Mouse (Mus musculus) neural tube, embryonic 15.5 days (tissue): Measurements from ENCODE around the gene Dnajc21. TPM values are rescaled to one million over a fixed set of nuclear protein-coding genes. Genes with fewer than 3 reads are reported as not detected.
"Not testable (repeated sequence)": the region's sequence is repeated elsewhere in the genome, so short reads cannot be mapped to it uniquely, and the experiment has no call there.

Experiments used
- ATAC-seq: fragments of 200-750 bp; cut with Nextera tagmentation; 2 replicates; pipeline ENCODE4 v1.8.0; 2017; ENCODE audit warnings: mild to moderate bottlenecking, moderate TSS enrichment, moderate library complexity; ENCODE audit not compliant: low FRiP score
- H3K27ac ChIP-seq: fragments of 300-500 bp; sonication (generic); replicated peaks from 2 replicates; pipeline ENCODE4 v1.5.1; 2015; ENCODE audit warnings: mild to moderate bottlenecking, inconsistent platforms
- H3K27me3 ChIP-seq: fragments of 300-500 bp; sonication (generic); replicated peaks from 2 replicates; pipeline ENCODE4 v1.6.1; 2015; ENCODE audit warnings: inconsistent platforms
- H3K36me3 ChIP-seq: fragments of 300-500 bp; sonication (generic); 2 replicates; pipeline ENCODE4 v1.6.1; 2015; ENCODE audit warnings: inconsistent platforms
- H3K4me1 ChIP-seq: fragments of 300-500 bp; sonication (generic); 2 replicates; pipeline ENCODE4 v1.6.1; 2015; ENCODE audit warnings: inconsistent platforms
- H3K4me2 ChIP-seq: fragments of 300-500 bp; sonication (generic); 2 replicates; pipeline ENCODE4 v1.6.1; 2015; ENCODE audit warnings: inconsistent platforms, mild to moderate bottlenecking, moderate library complexity
- H3K4me3 ChIP-seq: fragments of 300-500 bp; sonication (generic); replicated peaks from 2 replicates; pipeline ENCODE4 v1.5.1; 2015; ENCODE audit warnings: mild to moderate bottlenecking, inconsistent platforms
- H3K9ac ChIP-seq: fragments of 300-500 bp; sonication (generic); replicated peaks from 2 replicates; pipeline ENCODE4 v1.6.1; 2015; ENCODE audit warnings: mild to moderate bottlenecking, inconsistent platforms
- H3K9me3 ChIP-seq: fragments of 300-500 bp; sonication (generic); replicated peaks from 2 replicates; pipeline ENCODE4 v1.6.1; 2016; ENCODE audit warnings: inconsistent platforms
- WGBS: fragments of 180-500 bp; shearing (Covaris S2); methylation state at CpG from one replicate; pipeline ENCODE4 v1.1.7; 2015; ENCODE audit warnings: mixed read lengths; 5-methylcytosine and 5-hydroxymethylcytosine counted together
- polyA plus RNA-seq: library from polyadenylated mRNA; unstranded; fragments of >200 nt; fragmentation: Nextera tagmentation; extraction: Ambion mirVana; gene quantifications from 2 replicates; pipeline ENCODE4 v1.2.1, GENCODE M21; 2015

Gene Dnajc21
- 11.0 and 12.3 TPM in 2 replicates for polyA plus RNA-seq

GRCm38 (mm10) chr15:10470151-10470831, at the start of gene Dnajc21:
Gene Dnajc21, minus strand, starts transcription at chr15:10470516.
- H3K36me3 ChIP-seq = peaks cover 3% of the 10 kb centered on the region
- H3K27me3 ChIP-seq = no peaks in the 10 kb centered on the region
- no peaks in the 10 kb centered on the region for H3K9me3 ChIP-seq
- H3K4me2 ChIP-seq = peak within 1 kb of the TSS; percentile 81
- H3K27ac ChIP-seq = peak within 1 kb of the TSS; percentile 87
- peak; percentile 97 for ATAC-seq
- H3K4me3 ChIP-seq = peak within 1 kb of the TSS; percentile 88
- peaks cover 23% of the 10 kb centered on the region for H3K4me1 ChIP-seq
- H3K9ac ChIP-seq = peak within 1 kb of the TSS; percentile 82
- WGBS = 0% methylated on average over 44 of the region's 87 CpGs

GRCm38 (mm10) chr15:10515166-10515565, 44.9 kb upstream of the Dnajc21 start:
- no peak for ATAC-seq
- Histone ChIP-seq H3K27ac (no peak overlapping the region), H3K27me3 (no peaks in the 10 kb centered on the region), H3K9me3 (no peaks in the 10 kb centered on the region), H3K4me2 (no peak overlapping the region), H3K9ac (no peak overlapping the region), H3K4me3 (no peak overlapping the region), H3K4me1 (no peaks in the 10 kb centered on the region), H3K36me3 (no peaks in the 10 kb centered on the region)
- WGBS = 83% methylated on average over 7 of the region's 7 CpGs

GRCm38 (mm10) chr15:10506099-10506498, 35.8 kb upstream of the Dnajc21 start:
- H3K27ac ChIP-seq = no peak overlapping the region
- no peak overlapping the region for H3K9ac ChIP-seq
- no peak overlapping the region for H3K4me3 ChIP-seq
- H3K4me2 ChIP-seq = no peak overlapping the region
- no peaks in the 10 kb centered on the region for H3K36me3 ChIP-seq
- 68% methylated on average over 11 of the region's 11 CpGs for WGBS
- no peaks in the 10 kb centered on the region for H3K4me1 ChIP-seq
- H3K9me3 ChIP-seq = no peaks in the 10 kb centered on the region
- H3K27me3 ChIP-seq = no peaks in the 10 kb centered on the region
- ATAC-seq = no peak

GRCm38 (mm10) chr15:10500838-10501719, 30.8 kb upstream of the Dnajc21 start:
- Histone ChIP-seq H3K9ac (no peak overlapping the region), H3K9me3 (no peaks in the 10 kb centered on the region), H3K36me3 (0 out of 2 replicates have a peak, but pooled peaks cover 3% of the 10 kb centered on the region), H3K4me2 (no peak overlapping the region), H3K27ac (no peak overlapping the region), H3K4me1 (no peaks in the 10 kb centered on the region), H3K4me3 (no peak overlapping the region), H3K27me3 (no peaks in the 10 kb centered on the region)
- ATAC-seq = peak; percentile 96
- WGBS = 60% methylated on average over 11 of the region's 11 CpGs

GRCm38 (mm10) chr15:10500035-10500434, 29.7 kb upstream of the Dnajc21 start:
- ATAC-seq = no peak
- no peak overlapping the region for H3K27ac ChIP-seq
- H3K4me3 ChIP-seq = no peak overlapping the region
- no peaks in the 10 kb centered on the region for H3K27me3 ChIP-seq
- H3K9ac ChIP-seq = no peak overlapping the region
- no peaks in the 10 kb centered on the region for H3K4me1 ChIP-seq
- 0 out of 2 replicates have a peak, but pooled peaks cover 7% of the 10 kb centered on the region for H3K36me3 ChIP-seq
- no peak overlapping the region for H3K4me2 ChIP-seq
- H3K9me3 ChIP-seq = no peaks in the 10 kb centered on the region
- WGBS = 87% methylated on average over 5 of the region's 5 CpGs

- no peak overlapping the region for H3K4me2 ChIP-seq
- H3K9me3 ChIP-seq = no peaks in the 10 kb centered on the region
- 82% methylated on average over 5 of the region's 5 CpGs for WGBS
- H3K4me3 ChIP-seq = no peak overlapping the region
- H3K36me3 ChIP-seq = 0 out of 2 replicates have a peak, but pooled peaks cover 7% of the 10 kb centered on the region
- H3K9ac ChIP-seq = no peak overlapping the region
- no peaks in the 10 kb centered on the region for H3K27me3 ChIP-seq
- H3K27ac ChIP-seq = no peak overlapping the region
- no peak for ATAC-seq
- no peaks in the 10 kb centered on the region for H3K4me1 ChIP-seq
These were observed 29.3 kb upstream of the Dnajc21 start for GRCm38 (mm10) chr15:10499593-10499992.

- H3K27me3 ChIP-seq, H3K4me2 ChIP-seq, H3K9me3 ChIP-seq, H3K9ac ChIP-seq, H3K4me3 ChIP-seq, H3K27ac ChIP-seq, ATAC-seq, H3K4me1 ChIP-seq: not testable (repeated sequence)
- 98% methylated on average over 1 of the region's 1 CpGs for WGBS
- H3K36me3 ChIP-seq = peaks cover 20% of the 10 kb centered on the region
These were observed 26.4 kb upstream of the Dnajc21 start for GRCm38 (mm10) chr15:10496696-10497095.

GRCm38 (mm10) chr15:10495944-10496343, 25.6 kb upstream of the Dnajc21 start:
- no peak overlapping the region for H3K27ac ChIP-seq
- peaks cover 20% of the 10 kb centered on the region for H3K36me3 ChIP-seq
- H3K4me3 ChIP-seq = no peak overlapping the region
- no peaks in the 10 kb centered on the region for H3K4me1 ChIP-seq
- H3K9me3 ChIP-seq = no peaks in the 10 kb centered on the region
- no peak overlapping the region for H3K9ac ChIP-seq
- no peaks in the 10 kb centered on the region for H3K27me3 ChIP-seq
- no peak overlapping the region for H3K4me2 ChIP-seq
- WGBS = 94% methylated on average over 11 of the region's 11 CpGs
- no peak for ATAC-seq

GRCm38 (mm10) chr15:10490101-10490500, 19.8 kb upstream of the Dnajc21 start:
- Histone ChIP-seq H3K4me2 (no peak overlapping the region), H3K36me3 (peaks cover 20% of the 10 kb centered on the region), H3K27ac (no peak overlapping the region), H3K27me3 (no peaks in the 10 kb centered on the region), H3K4me1 (peaks cover 12% of the 10 kb centered on the region), H3K9ac (no peak overlapping the region), H3K4me3 (no peak overlapping the region), H3K9me3 (no peaks in the 10 kb centered on the region)
- 90% methylated on average over 5 of the region's 5 CpGs for whole genome bisulfite sequencing
- no peak for ATAC-seq

GRCm38 (mm10) chr15:10487246-10487645, 16.9 kb upstream of the Dnajc21 start:
- peaks cover 23% of the 10 kb centered on the region for H3K4me1 ChIP-seq
- peak overlapping the region; percentile 68 for H3K4me2 ChIP-seq
- H3K27me3 ChIP-seq = no peaks in the 10 kb centered on the region
- H3K9me3 ChIP-seq = no peaks in the 10 kb centered on the region
- 69% methylated on average over 2 of the region's 2 CpGs for WGBS
- no peak overlapping the region for H3K27ac ChIP-seq
- no peak for ATAC-seq
- H3K36me3 ChIP-seq = peaks cover 12% of the 10 kb centered on the region
- no peak overlapping the region for H3K9ac ChIP-seq
- peak overlapping the region; percentile 85 for H3K4me3 ChIP-seq

GRCm38 (mm10) chr15:10486365-10486839, 16.1 kb upstream of the Dnajc21 start:
- Histone ChIP-seq H3K36me3 (peaks cover 12% of the 10 kb centered on the region), H3K9me3 (no peaks in the 10 kb centered on the region), H3K4me1 (peaks cover 23% of the 10 kb centered on the region), H3K4me3 (peak overlapping the region; percentile 85), H3K4me2 (peak overlapping the region; percentile 68), H3K27me3 (no peaks in the 10 kb centered on the region), H3K27ac (peak overlapping the region; percentile 88), H3K9ac (peak overlapping the region; percentile 67)
- WGBS = under 1% methylated on average over 18 of the region's 18 CpGs
- ATAC-seq = peak; percentile 80
